Mouse (Mus musculus) heart, postnatal 0 days (tissue): ENCODE data around the gene Med13l.

Source experiments
- CTCF ChIP-seq: IDR thresholded peaks from 2 replicates; pipeline ENCODE4 v1.5.1; 2016; ENCODE audit warnings: antibody characterized with exemption, control low read depth, low read depth
- EP300 ChIP-seq: IDR thresholded peaks from 2 replicates; pipeline ENCODE4 v1.6.1; 2016; ENCODE audit warnings: antibody characterized with exemption, low read depth

DNA sequence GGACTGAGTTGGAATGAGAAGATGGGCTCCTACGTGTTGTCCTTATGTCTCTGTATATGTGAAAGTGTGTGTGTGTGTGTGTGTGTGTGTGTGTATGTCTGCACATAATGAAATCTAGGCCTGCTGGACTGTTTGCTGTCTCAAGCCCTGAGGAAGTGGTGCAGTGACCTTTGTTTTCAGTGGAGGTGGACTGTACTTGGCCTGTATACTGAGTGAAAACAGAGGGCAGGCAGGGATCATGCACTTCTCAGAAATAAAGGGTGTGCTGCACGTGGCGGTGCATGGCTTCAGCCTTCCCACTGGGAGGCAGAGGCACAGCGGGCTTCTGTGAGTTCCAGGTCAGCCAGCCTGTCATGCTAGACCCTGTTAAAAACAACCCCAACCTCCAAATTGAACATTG lies 11.0 kb downstream of the Med13l start:
- TF ChIP-seq EP300 = no peak
- no peak for TF ChIP-seq CTCF
